Mouse (Mus musculus): ENCODE data around the gene Tgm3.

DNA sequence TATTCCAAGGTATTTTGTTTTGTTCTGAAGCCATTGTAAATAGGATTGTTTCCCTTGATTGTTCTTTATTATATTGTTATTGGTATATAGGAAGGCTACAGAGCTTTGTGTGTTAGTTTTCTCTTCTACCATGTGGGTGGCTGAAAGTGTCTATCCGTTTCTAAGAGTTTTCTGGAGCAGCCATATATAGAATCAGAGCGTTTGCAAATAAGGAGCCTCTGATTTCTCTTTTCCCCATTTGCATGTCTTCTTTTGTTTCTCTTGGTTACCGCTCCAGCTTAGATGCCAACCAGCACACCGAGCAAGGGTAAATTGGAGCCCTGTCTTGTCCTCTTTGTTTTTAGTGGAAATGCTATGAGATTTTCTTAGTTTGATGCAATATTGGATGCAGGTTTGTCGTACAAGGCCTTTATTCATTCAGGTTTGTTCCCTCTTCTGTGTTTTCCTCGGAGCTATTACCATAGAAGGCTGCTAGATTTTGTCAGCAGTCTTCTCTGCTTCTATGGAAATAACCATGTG, 24.6 kb upstream of the Tgm3 start:
- TF ChIP-seq CTCF (IDR thresholded peaks at IDR 0.05; ENCODE audit: low read depth, low read length) (no peak), POLR2A (IDR thresholded peaks at IDR 0.05; ENCODE audit: extremely low read depth, insufficient read depth, low read length) (no peak)

Data from liver, adult 2 months (tissue).